Mouse (Mus musculus) naive thymus-derived CD4-positive, alpha-beta T cell, adult 2 months (primary cell): ENCODE data around the gene Rab34.
"Not testable (repeated sequence)": the region's sequence is repeated elsewhere in the genome, so short reads cannot be mapped to it uniquely, and the experiment has no call there.

ENCODE experiments used
- DNase-seq: peaks from one replicate; pipeline ENCODE4 v3.0.0-alpha.2; 2011; ENCODE audit warnings: low read depth

Gene Rab34

GRCm38 (mm10) chr11:78180081-78180761, 8.0 kb upstream of the Rab34 start:
- DNase-seq: no peak

DNA sequence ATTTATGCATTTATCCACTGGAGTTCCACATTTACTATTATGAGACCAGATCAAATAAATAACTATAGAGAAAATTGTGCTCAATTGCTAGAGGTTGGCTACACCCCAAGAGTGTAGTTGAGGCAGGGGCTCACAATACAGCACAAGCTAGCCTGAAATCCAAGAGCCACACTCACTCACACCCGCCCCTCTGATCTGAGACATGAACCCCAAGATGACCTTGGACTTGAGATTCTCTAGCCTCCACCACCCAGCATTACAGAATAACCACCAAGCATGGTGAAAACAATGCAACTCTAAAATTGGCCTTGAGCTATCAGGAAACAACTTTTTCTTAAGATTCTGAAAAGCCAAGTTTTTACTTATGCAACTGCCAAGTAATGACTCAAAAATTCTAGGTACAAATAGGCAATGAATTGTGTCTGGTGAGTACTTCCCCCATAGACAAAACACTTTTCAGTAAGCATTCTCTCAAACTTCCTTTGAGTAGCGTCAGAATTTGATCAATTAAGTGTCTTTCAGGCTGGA, 6.3 kb upstream of the Rab34 start:
- no peak for DNase-seq

DNA sequence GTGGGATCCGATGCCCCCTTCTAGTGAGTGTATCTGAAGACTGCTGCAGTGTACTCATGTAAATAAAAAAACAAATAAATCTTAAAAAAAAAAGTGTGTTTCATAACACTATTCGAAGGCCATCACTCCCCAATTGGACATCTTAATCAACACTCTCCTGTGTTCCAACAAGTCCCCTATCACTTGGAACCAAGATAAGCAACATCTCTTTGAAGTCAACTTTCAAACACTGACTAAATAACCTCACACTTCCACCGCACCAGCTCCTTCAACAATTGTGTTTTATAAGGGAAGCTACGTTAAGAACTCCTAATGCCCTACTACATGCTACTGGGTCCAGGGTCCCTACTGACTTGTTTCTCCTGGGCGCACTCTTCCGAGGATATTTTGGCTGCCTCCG, 5.8 kb upstream of the Rab34 start:
- no peak for DNase-seq

DNA sequence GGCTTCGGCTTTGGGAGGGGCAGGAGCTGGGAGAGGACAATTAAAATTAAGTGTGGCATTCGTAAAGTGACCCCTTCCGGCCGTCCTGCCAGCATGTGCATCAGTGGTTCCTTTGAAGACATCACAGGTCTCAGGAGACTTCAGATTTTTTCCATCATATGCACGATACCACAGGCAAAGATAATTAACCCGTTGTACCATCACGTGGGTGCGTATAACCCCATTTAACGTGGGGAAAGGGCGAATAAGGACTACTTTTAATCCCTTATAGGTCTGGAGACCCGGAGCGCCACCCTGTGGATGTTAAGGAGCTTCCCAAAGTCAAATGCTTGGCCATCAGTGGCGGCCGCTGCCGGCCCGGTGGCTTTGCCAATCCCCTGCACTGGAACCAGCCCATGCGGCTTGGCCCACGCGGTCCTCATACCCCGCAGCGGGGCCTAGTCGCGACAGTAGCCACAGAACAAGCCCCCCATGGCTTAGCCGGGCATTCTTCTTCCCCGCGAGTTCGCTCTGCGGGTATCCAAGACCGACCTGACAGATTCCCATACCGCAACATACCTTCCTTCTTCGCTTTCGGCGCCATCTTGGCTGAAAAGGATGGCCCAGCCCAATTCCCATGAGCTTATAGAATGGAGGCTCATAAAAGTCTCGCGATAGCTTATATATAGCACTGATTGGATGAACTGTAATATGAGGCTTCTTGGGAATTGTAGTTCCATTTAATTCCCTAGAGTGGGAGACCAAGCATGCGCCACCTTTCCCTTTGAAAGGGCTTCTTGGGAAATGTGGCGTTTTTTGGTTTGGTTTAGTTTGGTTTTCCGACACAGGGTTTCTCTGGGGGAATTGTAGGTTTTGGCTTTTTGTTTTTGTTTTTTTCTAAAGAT, 5.0 kb upstream of the Rab34 start, which contains the start of gene Rpl23a:
Gene Rpl23a, minus strand, starts transcription at position 624 of the 884 bp plus-strand sequence.
- DNase-seq: peak; percentile 89

DNA sequence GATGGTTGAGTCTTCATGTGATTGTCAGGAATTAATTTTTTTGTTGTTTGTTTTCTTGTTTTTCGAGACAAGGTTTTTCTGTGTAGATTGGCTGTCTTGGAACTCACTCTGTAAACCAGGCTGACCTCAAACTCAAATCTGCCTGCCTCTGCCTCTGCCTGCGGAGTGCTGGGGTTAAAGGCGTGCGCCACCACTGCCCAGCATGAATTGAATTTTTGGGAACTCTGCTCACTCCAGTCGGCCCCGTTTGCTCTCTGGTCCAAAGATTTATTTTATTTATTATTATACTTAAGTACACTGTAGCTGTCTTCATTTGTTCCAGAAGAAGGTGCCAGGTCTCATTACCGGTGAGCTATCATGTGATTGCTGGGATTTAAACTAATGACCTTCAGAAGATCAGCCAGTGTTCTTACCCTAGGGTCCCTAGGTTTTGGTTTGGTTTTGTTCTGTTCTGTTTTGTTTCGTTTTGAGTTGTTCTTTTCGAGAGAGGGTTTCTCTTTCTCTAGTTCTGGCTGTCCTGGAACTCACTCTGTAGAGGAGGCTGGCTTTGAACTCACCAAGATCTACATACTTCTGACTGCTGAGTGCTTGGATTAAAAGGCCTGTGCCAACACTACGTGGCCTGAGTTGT, 4.2 kb upstream of the Rab34 start:
- no peak for DNase-seq

DNA sequence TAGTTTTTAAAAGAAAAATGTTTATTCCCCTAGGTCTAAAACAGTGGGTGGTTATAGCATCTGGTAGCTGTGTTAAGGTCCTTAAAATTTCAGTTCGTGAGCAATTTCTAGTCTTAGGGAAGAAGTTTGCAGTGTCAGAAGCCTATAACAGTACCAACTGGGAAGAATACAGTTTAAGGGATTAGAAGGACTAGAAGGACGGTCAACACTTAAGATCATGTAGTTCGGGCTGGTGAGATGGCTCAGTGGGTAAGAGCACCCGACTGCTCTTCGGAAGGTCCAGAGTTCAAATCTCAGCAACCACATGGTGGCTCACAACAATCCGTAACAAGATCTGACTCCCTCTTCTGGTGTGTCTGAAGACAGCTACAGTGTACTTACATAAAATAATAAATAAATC, 3.5 kb upstream of the Rab34 start:
- DNase-seq: not testable (repeated sequence)

DNA sequence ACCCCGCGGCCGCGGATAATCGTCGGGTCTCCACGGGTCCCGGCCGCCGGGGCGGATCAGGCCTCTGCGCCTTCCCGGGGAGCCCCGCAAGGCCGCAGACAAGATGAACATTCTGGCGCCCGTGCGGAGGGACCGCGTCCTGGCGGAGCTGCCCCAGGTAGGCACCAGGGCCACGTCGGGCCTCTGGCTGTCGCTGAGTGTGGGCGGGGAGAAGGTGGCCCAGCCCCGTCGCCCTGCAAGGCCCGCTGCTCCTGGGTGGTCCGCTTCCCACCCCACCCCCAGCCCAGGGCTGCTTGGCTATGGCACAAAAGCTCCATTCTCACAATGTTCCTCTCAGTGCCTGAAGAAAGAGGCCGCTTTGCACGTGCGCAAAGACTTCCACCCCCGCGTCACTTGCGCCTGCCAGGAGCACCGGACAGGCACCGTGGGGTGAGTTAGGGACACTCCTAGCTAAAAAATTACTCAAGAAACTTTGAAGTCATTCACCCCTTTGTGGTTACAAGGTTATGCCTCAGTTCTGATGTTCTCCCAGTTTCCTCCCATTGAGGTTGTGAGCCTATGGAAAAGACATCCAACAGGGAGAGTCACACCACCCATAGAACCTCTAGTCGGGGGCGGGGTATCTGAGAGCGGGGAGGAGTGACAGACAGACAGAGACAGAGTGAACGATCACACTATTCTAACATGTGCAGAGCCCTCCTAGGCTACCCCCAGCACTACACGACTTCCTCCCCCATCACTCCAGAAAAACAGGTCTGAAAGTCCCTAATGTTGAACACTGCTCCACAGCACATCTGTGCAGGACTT, 1.2 kb downstream of the Rab34 start:
- peak; percentile 50 for DNase-seq

DNA sequence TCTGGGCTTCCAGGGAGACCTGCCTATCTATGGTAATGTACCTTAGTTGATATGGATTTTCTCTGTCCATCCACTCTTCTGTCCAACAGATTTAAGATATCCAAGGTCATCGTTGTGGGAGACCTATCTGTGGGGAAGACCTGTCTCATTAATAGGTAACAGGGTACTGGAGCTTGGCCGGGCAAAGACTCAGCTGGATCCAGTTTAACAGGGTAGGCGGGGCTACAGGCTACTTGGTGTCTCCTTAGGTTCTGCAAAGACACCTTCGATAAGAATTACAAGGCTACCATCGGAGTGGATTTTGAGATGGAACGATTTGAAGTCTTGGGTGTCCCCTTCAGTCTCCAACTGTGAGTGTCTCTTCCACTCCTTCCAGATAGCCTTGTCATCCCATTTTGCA, 1.8 kb downstream of the Rab34 start:
- no peak for DNase-seq

- no peak for DNase-seq
Observed at GRCm38 (mm10) chr11:78193113-78193512, 4.9 kb downstream of the Rab34 start, which contains the start of gene Proca1. Gene Proca1 (plus strand): TSS chr11:78193392.

GRCm38 (mm10) chr11:78194411-78195100, 6.3 kb downstream of the Rab34 start:
- peak; percentile 72 for DNase-seq

GRCm38 (mm10) chr11:78195101-78195863, 7.1 kb downstream of the Rab34 start:
- DNase-seq: no peak

GRCm38 (mm10) chr11:78202372-78202771, 14.1 kb downstream of the Rab34 start:
- no peak for DNase-seq

DNA sequence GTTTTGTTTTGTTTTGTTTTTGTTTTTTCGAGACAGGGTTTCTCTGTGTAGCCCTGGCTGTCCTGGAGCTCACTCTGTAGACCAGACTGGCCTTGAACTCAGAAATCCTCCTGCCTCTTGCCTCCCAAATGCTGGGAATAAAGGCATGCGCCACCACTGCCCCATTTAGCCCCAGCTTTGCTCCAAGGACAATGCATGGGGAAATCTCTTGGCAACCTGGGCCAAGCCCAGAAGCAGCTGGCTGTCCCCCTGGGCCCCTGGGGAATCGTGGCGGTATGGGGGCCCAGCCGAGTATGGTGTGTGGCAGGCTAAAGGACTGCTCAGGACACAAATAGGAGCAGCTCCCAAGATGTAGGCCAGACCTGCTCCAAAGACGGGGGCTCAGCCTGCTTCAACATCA, 16.1 kb downstream of the Rab34 start:
- DNase-seq: no peak

- no peak for DNase-seq
Observed at GRCm38 (mm10) chr11:78205361-78206206, 17.4 kb downstream of the Rab34 start.

- no peak for DNase-seq
Observed at GRCm38 (mm10) chr11:78207190-78207589, 19.0 kb downstream of the Rab34 start.

DNA sequence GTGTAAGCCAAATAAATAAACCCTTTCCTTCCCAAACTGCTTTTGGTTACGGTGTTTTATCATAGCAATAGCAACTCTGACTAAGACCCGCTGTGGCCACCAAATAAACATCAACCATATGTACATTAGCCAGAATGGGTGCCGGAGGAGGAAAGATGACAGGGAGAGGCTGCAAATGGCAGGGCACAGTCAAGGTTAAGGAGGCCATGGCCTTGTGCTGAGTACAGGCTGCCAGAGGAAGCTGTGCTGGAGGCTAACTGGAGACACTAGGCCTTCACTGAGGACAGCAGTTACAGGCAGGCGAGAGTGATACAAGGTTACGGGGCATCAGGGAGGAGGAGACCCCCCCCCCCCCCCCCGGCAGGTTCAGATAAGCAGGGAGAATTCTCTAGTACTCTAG, 21.7 kb downstream of the Rab34 start:
- no peak for DNase-seq

- DNase-seq: no peak
Observed at GRCm38 (mm10) chr11:78210615-78211014, 22.4 kb downstream of the Rab34 start.

DNA sequence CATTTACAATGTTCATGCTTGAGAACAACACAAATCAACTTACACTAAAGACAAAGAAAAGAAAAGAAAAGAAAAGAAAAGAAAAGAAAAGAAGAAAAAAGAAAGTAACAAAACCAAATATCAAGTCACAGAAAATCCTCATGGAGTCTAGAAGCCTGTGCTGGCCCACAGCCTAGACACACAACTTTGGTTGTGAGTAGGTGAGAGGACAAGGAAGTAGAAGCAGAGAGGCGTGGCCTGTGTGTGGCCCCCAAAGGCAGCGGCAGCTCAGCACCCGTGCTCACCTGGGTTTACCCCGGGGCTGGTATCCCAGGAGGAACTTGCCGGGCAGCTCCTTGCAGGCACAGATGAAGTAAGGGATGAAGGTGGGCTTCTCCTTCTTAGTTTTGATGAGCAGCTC, 23.3 kb downstream of the Rab34 start:
- no peak for DNase-seq

DNA sequence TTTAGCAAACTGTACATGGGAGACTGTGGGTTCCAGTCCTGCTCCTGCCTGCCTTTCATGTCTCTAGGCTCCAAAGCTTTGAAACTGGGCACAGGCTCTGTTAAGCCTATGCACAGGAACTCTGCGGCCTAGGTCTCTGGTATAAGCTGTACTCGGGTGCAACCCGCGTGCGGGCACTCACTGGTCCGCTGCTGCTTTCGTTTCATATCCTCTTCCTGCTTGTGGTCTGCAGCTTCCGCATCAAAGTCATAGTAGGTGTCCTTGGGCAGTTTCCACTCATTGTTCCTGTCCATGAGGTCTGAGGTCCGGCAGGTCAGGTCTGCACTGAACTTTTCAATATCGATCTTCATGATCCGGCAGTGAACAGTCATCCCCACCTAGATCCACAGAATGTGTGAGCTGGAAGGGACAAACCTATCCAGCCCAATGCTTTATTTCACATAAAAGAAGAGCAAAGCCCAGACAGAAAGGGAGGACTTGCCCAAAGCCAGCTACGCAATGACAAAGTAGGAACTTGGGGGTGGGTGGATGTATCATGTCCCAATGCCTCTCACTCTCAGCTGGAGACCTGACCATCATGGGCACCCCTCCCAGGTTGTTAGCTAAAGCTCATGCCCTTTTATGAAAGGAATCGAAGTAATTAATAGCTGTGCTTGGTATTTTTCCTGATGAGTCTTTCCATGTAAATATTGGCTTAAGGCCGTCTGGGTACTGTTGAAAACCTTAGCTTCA, 25.0 kb downstream of the Rab34 start:
- DNase-seq: no peak
